Mouse (Mus musculus) midbrain, embryonic 12.5 days (tissue): ENCODE results near the gene Zbtb45. TPM values are rescaled to one million over a fixed set of nuclear protein-coding genes. Genes with fewer than 3 reads are reported as not detected.

Experiments
- ATAC-seq: fragments of 200-750 bp; cut with Nextera tagmentation; 2 replicates; pipeline ENCODE4 v1.8.0; 2017; ENCODE audit warnings: low read depth, moderate TSS enrichment, moderate library complexity; ENCODE audit not compliant: low FRiP score
- H3K27ac ChIP-seq: fragments of 300-500 bp; sonication (generic); replicated peaks from 2 replicates; pipeline ENCODE4 v1.5.1; 2016; ENCODE audit warnings: mild to moderate bottlenecking
- H3K27me3 ChIP-seq: fragments of 300-500 bp; sonication (generic); 2 replicates; pipeline ENCODE4 v1.6.1; 2016; ENCODE audit warnings: mild to moderate bottlenecking
- H3K36me3 ChIP-seq: fragments of 300-500 bp; sonication (generic); 2 replicates; pipeline ENCODE4 v1.6.1; 2016
- H3K4me1 ChIP-seq: fragments of 300-500 bp; sonication (generic); 2 replicates; pipeline ENCODE4 v1.6.1; 2016
- H3K4me2 ChIP-seq: fragments of 300-500 bp; sonication (generic); replicated peaks from 2 replicates; pipeline ENCODE4 v1.6.1; 2016; ENCODE audit warnings: mild to moderate bottlenecking, moderate library complexity
- H3K4me3 ChIP-seq: fragments of 300-500 bp; sonication (generic); 2 replicates; pipeline ENCODE4 v1.5.1; 2016; ENCODE audit warnings: mild to moderate bottlenecking
- H3K9ac ChIP-seq: fragments of 300-500 bp; sonication (generic); replicated peaks from 2 replicates; pipeline ENCODE4 v1.6.1; 2016; ENCODE audit warnings: mild to moderate bottlenecking, moderate library complexity
- H3K9me3 ChIP-seq: fragments of 300-500 bp; sonication (generic); 2 replicates; pipeline ENCODE4 v1.6.1; 2016; ENCODE audit warnings: mild to moderate bottlenecking
- WGBS: fragments of 180-500 bp; shearing (Covaris S2); methylation state at CpG from one replicate; pipeline ENCODE4 v1.1.7; 2016; 5-methylcytosine and 5-hydroxymethylcytosine counted together
- polyA plus RNA-seq: library from polyadenylated mRNA; unstranded; fragments of >200 nt; fragmentation: Nextera tagmentation; extraction: Ambion mirVana; gene quantifications from 2 replicates; pipeline ENCODE4 v1.2.1, GENCODE M21; 2016

Gene Zbtb45
- polyA plus RNA-seq, 1 experiment from 2014 or later = 36.6 TPM

DNA sequence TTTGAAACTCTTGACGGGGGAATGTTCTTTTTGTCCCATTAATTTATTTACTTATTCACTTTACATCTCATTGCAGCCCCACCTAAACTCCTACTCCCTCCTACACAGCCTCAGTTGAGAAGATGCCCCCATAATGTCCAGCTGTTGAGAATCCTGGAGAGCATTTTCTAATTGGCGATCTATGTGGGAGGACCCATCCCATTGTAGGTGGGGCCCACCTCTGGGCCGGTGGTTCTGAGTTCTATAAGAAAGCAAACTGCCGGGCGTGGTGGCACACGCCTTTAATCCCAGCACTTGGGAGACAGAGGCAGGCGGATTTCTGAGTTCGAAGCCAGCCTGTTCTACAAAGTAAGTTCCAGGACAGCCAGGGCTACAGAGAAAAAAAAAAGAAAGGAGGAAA lies 22.9 kb downstream of the Zbtb45 start:
- Histone ChIP-seq H3K27me3 (no peaks in the 10 kb centered on the region), H3K4me2 (no peak overlapping the region), H3K27ac (no peak overlapping the region), H3K9ac (no peak overlapping the region), H3K9me3 (no peaks in the 10 kb centered on the region), H3K4me1 (no peaks in the 10 kb centered on the region), H3K4me3 (no peak overlapping the region), H3K36me3 (peaks cover 8% of the 10 kb centered on the region; the same call in 1 of the 2 replicates)
- 82% methylated on average over 8 of the region's 8 CpGs for WGBS
- no peak for ATAC-seq

DNA sequence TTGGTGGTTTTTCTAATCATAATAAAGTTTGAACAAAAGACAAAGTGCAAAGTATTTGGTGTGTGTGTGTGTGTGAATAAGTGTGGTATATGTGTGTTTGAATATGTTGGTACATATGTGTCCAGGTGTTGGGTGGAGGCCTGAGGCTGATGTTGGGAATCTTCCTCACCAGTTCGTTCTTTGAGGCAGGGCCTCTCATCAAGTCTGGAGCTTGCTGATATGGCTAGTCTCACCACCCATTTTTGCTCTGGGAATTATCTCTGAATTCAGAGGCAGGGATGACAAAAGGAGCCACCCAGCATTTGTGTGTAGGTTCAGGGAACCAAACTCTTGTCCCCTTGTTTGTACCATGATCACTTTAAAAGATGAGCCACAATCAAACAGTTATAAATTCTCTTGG lies 24.1 kb downstream of the Zbtb45 start:
- no peak for ATAC-seq
- Histone ChIP-seq H3K4me3 (no peak overlapping the region), H3K27ac (no peak overlapping the region), H3K9me3 (no peaks in the 10 kb centered on the region), H3K4me2 (no peak overlapping the region), H3K27me3 (no peaks in the 10 kb centered on the region), H3K36me3 (peaks cover 8% of the 10 kb centered on the region; the same call in 1 of the 2 replicates), H3K9ac (no peak overlapping the region), H3K4me1 (no peaks in the 10 kb centered on the region)
- 91% methylated on average over 1 of the region's 1 CpGs for WGBS

DNA sequence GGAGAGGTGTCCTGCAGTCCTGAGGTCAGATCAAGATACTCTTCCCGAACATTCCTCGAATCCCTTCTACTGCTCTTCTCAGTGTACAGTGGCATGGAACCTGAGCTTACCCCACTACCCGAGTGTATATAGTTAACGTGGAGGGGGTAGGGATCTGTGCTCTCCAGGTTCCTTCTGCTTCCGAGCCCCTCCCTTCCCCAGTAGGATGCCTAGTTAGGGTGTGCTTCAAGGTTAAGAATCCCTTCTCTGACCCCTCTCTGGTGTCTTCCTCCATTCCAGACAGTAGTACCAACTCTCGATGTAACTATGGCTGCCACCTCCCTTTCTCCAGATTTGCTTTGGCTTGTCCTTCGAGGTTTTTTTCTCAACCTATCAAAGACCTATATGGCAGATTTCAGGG lies 29.5 kb downstream of the Zbtb45 start:
- H3K4me1 ChIP-seq = peaks cover 12% of the 10 kb centered on the region
- peaks cover 8% of the 10 kb centered on the region; the same call in 1 of the 2 replicates for H3K36me3 ChIP-seq
- no peaks in the 10 kb centered on the region for H3K27me3 ChIP-seq
- H3K9ac ChIP-seq = no peak overlapping the region
- H3K27ac ChIP-seq = no peak overlapping the region
- 87% methylated on average over 7 of the region's 7 CpGs for WGBS
- H3K4me3 ChIP-seq = no peak overlapping the region
- H3K4me2 ChIP-seq = no peak overlapping the region
- H3K9me3 ChIP-seq = no peaks in the 10 kb centered on the region
- no peak for ATAC-seq

DNA sequence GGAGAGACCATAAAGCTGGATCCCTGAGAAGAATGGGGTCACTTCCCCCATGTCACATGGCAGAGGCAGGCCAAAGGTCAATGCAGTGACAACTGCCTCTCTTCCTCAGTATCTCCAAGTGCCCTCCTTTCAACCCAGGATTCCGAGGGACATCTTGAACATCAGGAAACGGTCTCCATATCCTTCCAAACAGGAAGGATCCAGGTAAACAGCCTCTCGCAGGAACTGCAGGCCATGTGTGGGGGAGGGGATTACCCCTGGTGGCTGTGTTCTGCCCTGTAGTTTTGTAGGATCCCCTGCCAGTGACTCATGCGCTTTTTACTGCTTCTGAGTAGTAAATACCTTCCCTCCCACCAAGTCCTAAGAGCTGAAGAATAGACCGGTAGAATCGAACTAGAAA lies 30.1 kb downstream of the Zbtb45 start:
- H3K36me3 ChIP-seq = peaks cover 8% of the 10 kb centered on the region; the same call in 1 of the 2 replicates
- WGBS = 91% methylated on average over 6 of the region's 6 CpGs
- H3K27ac ChIP-seq = no peak overlapping the region
- no peaks in the 10 kb centered on the region for H3K27me3 ChIP-seq
- H3K9ac ChIP-seq = no peak overlapping the region
- no peaks in the 10 kb centered on the region for H3K9me3 ChIP-seq
- no peak overlapping the region for H3K4me2 ChIP-seq
- no peak overlapping the region for H3K4me3 ChIP-seq
- no peak for ATAC-seq
- H3K4me1 ChIP-seq = peaks cover 12% of the 10 kb centered on the region

- Histone ChIP-seq H3K27ac (peak overlapping the region; percentile 93), H3K9ac (peak overlapping the region; percentile 67; the same call in 1 of the 2 replicates), H3K36me3 (peaks cover 8% of the 10 kb centered on the region; the same call in 1 of the 2 replicates), H3K4me2 (peak overlapping the region; percentile 68), H3K4me3 (peak overlapping the region; percentile 72; the same call in 1 of the 2 replicates), H3K4me1 (peaks cover 12% of the 10 kb centered on the region), H3K27me3 (no peaks in the 10 kb centered on the region), H3K9me3 (no peaks in the 10 kb centered on the region)
- ATAC-seq = no peak
- 91% methylated on average over 18 of the region's 18 CpGs for WGBS
These were observed 30.7 kb downstream of the Zbtb45 start for GRCm38 (mm10) chr7:12978931-12979722.

DNA sequence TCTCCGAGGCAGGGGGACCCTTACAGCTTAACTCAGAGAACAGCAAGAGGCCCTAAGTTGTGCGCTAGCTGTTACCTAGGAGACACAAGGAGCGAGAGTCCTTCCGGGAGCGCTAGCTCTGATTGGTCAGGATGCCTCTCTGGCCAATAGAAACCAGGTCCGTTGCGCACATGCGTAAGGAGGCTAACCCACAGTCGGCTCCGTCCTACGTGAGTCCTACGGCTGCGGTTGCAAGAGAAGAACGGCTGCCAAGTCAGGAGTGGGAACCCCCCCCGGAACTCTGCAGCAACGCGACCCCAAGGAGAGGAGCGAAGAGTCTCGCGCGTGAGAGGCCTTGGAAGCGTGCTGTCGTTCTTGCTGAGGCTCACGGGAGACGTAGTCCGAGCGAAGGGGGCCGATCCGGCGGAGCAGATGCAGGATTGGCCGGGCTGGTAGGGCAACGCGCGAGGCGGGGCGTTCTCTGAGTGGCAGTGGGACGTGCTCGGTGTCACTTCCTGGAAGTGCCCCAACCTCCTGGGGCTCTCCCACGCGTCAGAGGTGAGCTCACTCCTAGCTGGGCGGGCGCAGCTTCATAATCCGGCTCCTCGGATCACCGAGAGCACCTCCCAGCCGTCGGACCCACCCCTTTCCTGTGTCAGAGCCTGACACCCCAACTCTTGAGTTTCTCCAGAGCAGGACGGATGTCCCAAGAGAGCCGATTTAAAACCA lies 32.0 kb downstream of the Zbtb45 start, which contains the start of gene Zfp446:
Gene Zfp446 (plus strand): TSS at position 167 of the 708 bp plus-strand sequence.
- Histone ChIP-seq H3K27me3 (no peaks in the 10 kb centered on the region), H3K9ac (peak within 1 kb of the TSS; percentile 68), H3K4me3 (peak within 1 kb of the TSS; percentile 72), H3K36me3 (peaks cover 8% of the 10 kb centered on the region; the same call in 1 of the 2 replicates), H3K27ac (peak within 1 kb of the TSS; percentile 93), H3K4me2 (peak within 1 kb of the TSS; percentile 68), H3K9me3 (no peaks in the 10 kb centered on the region), H3K4me1 (peaks cover 12% of the 10 kb centered on the region)
- WGBS = under 1% methylated on average over 49 of the region's 49 CpGs
- ATAC-seq = peak; percentile 99

DNA sequence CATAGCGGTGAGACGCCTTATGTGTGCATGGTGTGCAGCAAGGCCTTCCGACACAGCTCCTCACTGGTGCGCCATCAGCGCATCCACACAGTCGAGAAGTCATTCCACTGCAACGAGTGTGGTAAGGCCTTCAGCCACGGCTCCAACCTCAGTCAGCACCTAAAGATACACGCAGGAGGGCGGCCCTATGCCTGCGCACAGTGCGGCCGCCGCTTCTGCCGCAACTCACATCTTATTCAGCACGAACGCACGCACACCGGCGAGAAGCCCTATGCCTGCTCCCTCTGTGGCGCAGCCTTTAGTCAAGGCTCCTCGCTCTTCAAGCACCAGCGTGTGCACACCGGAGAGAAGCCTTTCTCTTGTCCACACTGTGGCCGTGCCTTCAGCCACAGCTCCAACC lies 38.9 kb downstream of the Zbtb45 start:
- Histone ChIP-seq H3K9me3 (no peaks in the 10 kb centered on the region), H3K27me3 (no peaks in the 10 kb centered on the region), H3K4me3 (no peak overlapping the region), H3K9ac (no peak overlapping the region), H3K4me2 (no peak overlapping the region), H3K36me3 (peaks cover 42% of the 10 kb centered on the region), H3K27ac (no peak overlapping the region), H3K4me1 (peaks cover 14% of the 10 kb centered on the region)
- no peak for ATAC-seq
- WGBS = 97% methylated on average over 25 of the region's 25 CpGs

GRCm38 (mm10) chr7:12966104-12966845 lies 43.6 kb downstream of the Zbtb45 start:
- H3K4me1 ChIP-seq = peaks cover 24% of the 10 kb centered on the region
- H3K27ac ChIP-seq = peak overlapping the region; percentile 89
- peak overlapping the region; percentile 83 for H3K9ac ChIP-seq
- peak overlapping the region; percentile 85 for H3K4me2 ChIP-seq
- H3K4me3 ChIP-seq = peak overlapping the region; percentile 74
- no peaks in the 10 kb centered on the region for H3K27me3 ChIP-seq
- H3K9me3 ChIP-seq = no peaks in the 10 kb centered on the region
- H3K36me3 ChIP-seq = peaks cover 27% of the 10 kb centered on the region
- WGBS = under 1% methylated on average over 29 of the region's 29 CpGs
- peak; percentile 61 for ATAC-seq

GRCm38 (mm10) chr7:12965678-12966091 lies 44.1 kb downstream of the Zbtb45 start, which contains the start of gene Zfp324:
Zfp324 (plus strand) TSS chr7:12965838.
- Histone ChIP-seq H3K4me2 (peak within 1 kb of the TSS; percentile 85), H3K27me3 (no peaks in the 10 kb centered on the region), H3K9me3 (no peaks in the 10 kb centered on the region), H3K4me3 (peak within 1 kb of the TSS; percentile 74), H3K4me1 (peaks cover 24% of the 10 kb centered on the region), H3K36me3 (peaks cover 22% of the 10 kb centered on the region), H3K9ac (peak within 1 kb of the TSS; percentile 83), H3K27ac (peak within 1 kb of the TSS; percentile 89)
- 0% methylated on average over 23 of the region's 23 CpGs for WGBS
- ATAC-seq = peak; percentile 92

DNA sequence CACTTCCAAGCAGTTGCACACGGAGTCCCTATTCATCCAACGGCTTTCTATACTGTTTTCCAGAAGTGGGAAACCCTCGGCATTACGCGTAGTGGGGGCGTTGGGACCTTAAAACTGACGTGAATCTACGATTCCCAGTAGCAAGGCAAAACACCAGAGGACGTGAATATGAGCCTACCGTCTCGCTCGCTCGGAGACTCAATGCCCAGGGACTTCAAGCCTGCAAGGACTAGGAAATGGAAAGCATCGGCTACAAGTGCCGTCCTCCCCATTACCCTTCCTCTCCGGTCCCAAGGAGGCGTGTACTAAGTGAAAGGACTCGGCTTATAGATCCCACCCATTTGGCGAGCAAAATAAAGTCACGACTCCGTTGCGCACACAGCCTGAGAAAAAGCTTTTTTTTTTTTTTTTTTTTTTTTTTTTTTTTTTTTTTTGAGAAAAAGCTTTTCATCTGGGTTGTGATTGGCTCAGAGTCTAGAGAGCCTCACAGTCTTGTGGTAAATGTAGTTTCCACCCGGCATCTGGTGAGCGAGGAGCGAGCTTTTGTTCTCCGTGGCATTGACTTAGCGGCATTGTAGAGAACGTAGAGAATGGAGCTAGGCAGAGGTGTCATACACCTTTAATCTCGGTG lies 48.2 kb downstream of the Zbtb45 start:
- WGBS = 3% methylated on average over 29 of the region's 29 CpGs
- H3K27ac ChIP-seq = peak overlapping the region; percentile 75
- H3K9ac ChIP-seq = peak overlapping the region; percentile 60
- no peaks in the 10 kb centered on the region for H3K9me3 ChIP-seq
- no peaks in the 10 kb centered on the region for H3K27me3 ChIP-seq
- no peaks in the 10 kb centered on the region for H3K36me3 ChIP-seq
- peaks cover 16% of the 10 kb centered on the region for H3K4me1 ChIP-seq
- peak; percentile 74 for ATAC-seq
- H3K4me3 ChIP-seq = peak overlapping the region; percentile 44
- peak overlapping the region; percentile 57 for H3K4me2 ChIP-seq

GRCm38 (mm10) chr7:12959718-12960117 lies 50.1 kb downstream of the Zbtb45 start:
- Histone ChIP-seq H3K4me2 (no peak overlapping the region), H3K4me3 (no peak overlapping the region), H3K27me3 (no peaks in the 10 kb centered on the region), H3K9ac (no peak overlapping the region; the same call in 1 of the 2 replicates), H3K27ac (no peak overlapping the region), H3K4me1 (peaks cover 4% of the 10 kb centered on the region; the same call in 1 of the 2 replicates), H3K36me3 (no peaks in the 10 kb centered on the region), H3K9me3 (no peaks in the 10 kb centered on the region)
- 16% methylated on average over 4 of the region's 4 CpGs for WGBS
- ATAC-seq = no peak
